Mouse (Mus musculus) thymus, postnatal 14 days (tissue): Measurements from ENCODE around the gene Calcr.
"Not testable (repeated sequence)": the region's sequence is repeated elsewhere in the genome, so short reads cannot be mapped to it uniquely, and the experiment has no call there.

ENCODE experiments used
- DNase-seq: peaks from one replicate; pipeline ENCODE4 v3.0.0; 2021

Calcr gene

DNA sequence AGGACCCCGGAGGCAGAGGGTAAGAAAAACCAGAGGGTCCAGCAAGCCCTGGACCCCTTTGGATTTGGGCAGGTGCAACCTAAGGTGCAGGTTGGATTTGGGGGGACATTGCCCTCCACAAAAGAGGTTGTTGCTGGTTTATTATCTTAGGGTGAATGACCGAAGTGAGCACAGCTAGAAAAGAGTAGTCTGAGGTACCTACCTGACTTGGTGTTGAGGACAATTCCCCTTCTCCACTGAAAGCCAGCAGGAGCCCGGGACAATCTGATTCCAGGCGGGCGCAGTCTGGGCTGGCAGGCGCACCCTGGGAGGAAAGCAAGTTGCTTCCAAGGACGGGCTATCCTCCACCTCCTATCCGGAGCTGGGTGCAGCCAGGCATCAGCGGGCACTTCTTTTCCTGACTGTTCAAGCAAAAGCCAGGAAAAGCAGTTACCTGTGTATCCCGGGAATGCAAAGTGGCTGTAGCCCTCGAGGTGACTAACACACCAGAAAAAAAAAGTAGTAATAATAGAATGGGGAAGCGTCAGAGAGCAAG, at the start of gene Calcr:
Calcr (minus strand) TSS at position 485 of the 535 bp plus-strand sequence.
- DNase-seq = no peak

DNA sequence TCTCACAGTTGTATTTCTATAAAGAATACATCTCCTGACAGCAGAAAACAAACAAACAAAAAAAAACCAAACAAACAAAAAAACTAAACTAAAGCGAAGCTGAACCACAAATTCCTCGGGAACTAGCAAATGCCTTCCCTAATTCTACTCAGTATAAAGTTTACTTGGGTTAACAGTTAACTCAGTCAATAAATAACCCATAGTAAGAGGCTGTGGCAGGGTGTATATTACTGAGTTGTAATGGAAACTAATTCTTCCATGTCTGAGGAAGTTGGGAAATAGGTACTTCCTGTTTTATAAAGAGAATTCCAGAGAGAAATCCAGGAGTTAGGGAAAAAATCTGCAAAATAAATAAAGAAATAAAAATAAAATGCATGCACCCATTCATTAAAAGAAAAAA, 3.0 kb upstream of the Calcr start:
- DNase-seq = no peak

DNA sequence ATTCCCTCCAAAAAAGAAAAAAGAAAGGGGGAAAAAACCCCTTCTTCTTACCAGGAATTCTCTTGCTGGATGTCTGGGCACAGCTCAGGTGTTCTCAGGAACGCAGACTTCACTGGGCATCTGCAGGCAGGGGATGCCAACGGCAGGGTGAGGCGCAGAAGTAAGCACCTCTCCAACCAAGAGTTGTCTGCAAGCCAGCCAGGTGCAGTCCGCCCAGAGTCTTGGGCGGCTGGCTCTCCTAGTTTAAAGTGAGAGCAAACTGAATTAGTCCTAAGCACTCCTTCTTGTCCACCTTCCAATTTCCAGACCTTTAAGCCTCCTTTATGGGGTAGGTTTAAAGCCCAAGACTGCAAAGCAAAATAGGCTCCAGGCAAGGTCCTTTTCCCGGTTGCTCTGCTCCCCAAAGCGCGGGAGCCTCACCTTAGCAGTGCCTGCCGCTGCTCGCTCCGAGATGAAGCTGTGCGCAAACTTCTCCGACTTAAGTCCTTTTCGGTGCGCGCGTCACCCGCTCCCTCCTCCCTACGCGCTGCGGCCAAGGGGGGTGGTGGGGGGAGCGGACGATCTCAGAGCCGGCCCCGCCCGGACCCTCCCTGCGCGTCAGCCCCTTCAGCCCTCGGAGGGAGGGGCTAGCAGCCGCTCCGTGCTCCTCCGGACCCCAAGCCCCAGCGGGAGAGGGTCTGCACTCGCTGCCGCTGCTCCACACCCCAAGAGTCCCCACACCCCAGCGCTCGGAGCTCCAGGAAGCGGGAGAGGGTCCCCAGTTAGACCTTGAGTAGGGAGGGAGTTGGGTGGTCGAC, 1.1 kb downstream of the Calcr start:
- DNase-seq = no peak

DNA sequence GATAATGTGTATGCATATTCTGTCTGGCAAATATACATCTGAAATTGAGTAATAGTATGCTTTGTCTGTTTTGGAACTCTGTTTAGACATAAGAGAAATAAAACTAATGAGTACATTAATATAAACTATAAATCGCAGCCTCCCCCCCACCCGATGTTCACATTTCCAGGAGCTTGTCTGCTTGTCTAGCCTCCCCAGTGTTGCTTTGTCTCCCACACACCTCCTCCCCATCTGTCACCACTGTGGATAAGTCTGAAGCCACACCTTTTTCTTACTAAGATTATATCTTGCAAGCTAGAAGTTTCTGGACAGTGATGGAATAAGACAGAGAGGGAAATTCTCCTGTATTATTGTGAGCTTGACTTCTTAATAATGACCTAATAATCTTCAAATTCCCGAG, 12.9 kb downstream of the Calcr start:
- no peak for DNase-seq

DNA sequence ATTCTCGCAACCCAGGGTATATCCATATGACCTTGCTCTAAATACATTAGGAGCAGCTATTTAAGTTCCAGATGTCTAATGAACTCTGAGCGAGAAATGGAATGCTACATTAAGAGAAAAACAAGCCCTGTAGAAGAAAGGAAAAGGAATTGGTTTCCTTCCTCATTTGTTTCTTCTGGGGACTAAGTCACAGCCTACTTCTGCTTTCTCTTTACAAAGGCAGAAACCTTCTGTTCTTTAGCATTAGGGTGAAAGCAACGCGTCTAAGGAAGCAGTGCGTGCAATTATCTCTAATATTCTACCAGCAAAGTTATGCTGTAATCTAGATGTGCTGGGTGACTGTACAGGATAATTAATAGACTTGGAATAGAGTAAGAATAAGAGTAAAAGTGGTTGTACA, 14.9 kb downstream of the Calcr start:
- no peak for DNase-seq

DNA sequence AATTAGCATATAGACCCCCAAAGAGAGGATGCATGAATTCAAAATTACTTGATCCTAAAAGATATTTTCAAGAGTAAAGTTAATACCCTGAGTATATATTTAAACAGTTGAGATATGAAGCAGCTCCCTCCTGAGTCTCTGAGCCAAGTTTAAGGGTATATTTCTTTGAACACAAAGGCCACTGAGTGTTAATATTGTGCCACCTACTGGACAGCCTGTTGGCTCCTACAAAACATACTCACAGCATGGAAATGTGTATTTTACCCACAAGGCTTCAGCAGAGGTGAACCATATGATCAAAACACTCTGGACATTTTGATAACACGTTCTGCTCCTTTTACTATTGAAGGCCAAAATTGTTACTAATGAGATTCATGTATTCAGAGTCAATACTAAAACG, 19.0 kb downstream of the Calcr start:
- DNase-seq = no peak

DNA sequence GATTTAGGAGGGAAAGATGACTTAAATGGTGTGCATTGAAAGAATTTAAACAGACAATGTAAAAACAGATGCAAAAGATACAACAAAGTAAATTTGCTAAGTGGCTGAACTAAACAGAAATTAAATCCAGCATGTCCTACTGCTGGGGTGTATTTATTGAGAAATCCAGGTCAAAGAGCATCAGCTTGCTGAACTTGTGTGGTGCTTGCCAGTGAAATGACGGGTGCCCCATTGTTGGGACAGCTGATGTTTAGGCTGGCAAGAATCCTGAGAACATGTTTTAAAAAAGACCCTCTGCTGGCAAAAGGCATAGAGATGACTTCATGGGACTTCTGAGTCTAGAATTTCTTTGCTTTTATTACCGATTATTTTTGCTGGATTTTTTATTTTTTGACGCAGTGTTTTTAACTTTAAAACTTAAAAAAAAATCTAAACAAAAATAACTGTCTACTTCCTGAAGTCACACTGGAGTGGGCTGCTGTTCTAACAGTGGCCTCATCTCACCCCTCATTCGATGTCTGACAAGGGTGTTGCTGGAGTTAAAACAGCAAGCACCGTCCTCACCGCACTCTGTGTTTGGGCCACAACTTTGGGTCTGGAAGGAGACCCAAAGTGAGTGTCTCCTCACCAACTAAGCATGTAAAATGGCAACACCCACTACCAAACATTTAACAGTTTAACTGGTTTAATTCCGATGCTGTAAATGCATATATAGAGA, 22.4 kb downstream of the Calcr start:
- DNase-seq = no peak

DNA sequence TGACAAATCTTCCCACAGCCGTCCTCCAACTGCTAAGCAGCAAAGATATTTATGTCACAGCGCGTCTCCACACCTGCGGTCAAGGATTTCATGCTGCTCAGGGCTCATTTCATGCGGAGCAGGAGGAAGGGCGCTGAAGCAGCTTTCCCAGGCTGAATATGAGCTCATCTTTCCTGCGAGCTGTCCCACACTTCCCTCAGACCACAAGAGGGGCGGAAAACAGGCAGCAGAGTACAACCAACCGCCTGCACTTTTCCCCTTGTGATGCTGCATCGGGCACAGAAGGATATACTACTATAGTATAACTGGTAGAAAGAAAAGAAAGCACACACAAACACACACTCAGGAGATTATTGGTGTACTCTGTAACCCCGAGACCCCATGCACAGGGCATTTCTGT, 23.2 kb downstream of the Calcr start:
- no peak for DNase-seq

DNA sequence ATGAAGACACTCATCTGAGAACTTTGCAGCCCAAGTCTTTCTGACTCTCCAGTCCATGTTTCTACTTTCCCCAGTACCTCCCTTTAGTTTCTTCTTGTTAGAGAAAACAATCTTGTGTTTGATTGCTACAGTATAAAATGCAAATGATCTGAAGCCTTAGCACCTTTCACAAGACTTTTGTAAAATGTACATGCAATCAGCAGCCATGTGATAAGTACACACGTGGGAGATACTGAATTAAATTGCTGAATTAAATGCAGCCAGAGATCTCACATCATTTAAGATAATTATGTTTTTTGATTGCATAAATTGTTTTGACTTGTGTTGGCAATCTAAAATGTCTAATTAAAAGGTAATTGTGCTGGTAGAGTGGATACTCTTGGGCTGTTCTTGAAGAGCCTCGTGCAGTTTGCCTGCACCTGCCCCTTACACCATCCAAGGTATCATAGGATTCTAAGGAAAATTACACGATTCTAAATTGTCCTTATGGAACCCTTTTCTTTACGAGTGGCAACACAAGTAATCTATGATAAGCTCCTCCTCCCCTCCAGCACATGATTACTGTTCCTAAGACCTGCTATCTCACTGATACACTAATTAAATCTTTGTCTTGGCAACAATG, 34.2 kb downstream of the Calcr start:
- no peak for DNase-seq

DNA sequence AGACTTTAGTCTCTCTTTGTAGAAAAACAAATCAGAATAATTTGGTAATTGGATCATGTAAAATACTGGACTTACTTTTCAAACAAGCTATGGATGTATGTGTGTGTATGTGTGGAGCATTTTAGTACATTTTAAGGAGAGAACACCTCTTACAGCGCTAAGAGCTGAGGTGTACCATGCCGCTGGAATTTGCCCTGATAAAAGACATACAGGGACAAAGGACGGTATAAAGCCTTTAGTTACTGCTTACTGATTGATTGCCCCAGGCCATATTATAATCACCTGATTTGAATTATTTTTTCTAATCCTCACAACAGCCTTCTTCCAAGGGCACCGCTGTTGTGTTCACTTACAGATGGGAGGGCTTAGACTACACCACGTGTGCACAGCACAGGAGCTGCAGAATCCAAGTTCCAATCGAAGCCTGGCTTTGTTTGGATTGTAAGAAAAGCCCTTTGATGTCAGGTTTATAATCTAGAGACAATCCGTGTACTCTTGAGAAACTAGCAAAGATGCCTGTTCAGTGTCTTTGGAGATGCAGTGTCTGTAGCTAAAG, 76.3 kb downstream of the Calcr start:
- no peak for DNase-seq

DNA sequence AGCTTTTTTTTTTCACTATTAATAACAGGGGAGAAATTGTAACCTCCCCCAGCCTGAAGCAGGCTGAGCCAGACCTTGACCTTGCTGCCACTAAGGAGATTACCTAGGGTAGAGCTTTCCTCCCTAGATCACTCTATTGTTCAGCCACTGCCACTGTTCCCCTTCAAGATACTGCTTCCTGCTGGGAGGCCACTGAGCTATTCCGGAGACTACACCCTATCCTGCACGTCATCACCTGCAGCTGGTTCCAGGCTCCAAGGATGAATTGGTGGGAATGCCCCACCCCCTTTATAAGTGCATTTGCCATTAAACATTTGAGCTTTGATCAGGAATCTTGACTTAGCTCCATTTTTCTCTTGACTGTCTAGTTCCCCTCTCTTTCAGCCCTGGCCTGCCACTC, 86.2 kb downstream of the Calcr start:
- not testable (repeated sequence) for DNase-seq

DNA sequence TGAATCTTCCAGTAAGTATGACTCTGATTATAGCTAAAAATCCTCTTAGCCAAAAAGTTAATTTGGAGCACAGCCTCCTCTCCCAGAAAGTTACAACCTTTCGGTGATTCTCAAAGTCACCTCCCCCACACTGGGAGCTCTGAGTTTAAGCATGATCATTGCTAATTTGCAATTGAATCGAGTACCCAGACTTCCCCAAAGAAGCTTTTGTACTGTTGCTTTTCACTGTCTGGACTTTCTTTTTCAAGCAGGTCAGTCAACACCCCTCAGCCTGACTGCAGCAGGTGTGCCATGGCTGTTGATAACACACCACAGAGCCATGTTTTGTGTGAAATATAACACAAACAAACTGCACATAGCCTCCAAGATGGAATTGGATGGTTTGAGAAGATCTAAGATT, 86.7 kb downstream of the Calcr start:
- no peak for DNase-seq

DNA sequence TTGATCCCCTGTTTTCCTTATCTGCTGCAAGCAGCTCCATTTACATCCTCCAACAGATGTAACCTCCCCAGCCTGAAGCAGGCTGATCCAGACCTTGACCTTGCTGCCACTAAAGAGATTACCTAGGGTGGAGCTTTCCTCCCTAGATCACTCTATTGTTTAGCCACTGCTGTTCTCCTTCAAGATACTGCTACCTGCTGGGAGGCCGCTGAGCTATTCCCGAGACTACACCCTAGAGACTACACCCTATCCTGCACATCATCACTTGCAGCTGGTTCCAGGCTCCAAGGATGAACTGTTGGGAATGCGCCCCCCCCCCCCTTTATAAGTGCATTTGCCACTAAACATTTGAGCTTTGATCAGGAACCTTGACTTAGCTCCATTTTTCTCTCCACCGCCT, 92.6 kb downstream of the Calcr start:
- not testable (repeated sequence) for DNase-seq

DNA sequence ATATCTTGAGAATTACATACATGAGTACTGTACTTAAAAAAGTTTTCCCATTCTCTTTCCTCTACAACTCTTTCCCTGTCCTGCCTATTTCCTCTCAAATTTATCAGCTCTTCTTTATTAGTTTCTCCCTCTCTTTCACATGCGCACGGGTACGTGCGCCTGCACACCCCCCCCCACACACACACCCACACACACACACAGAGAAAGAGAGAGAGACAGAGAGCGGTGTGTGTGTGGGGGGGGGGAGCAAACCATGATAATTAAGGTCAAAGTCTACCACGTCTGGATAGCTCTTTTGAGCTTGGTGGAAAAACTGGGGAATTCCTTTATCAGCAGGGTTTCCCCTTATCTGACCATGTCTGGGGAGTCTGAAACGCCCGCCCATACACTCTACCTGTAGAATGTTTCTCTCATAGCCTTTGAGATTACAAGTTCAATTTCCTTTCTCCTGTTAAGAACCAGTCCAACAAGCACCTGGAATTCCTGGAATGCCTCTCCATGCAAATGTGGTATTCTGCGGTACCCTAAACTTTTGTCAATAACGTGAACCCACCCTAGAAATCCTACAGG, 100.3 kb downstream of the Calcr start:
- DNase-seq = no peak

DNA sequence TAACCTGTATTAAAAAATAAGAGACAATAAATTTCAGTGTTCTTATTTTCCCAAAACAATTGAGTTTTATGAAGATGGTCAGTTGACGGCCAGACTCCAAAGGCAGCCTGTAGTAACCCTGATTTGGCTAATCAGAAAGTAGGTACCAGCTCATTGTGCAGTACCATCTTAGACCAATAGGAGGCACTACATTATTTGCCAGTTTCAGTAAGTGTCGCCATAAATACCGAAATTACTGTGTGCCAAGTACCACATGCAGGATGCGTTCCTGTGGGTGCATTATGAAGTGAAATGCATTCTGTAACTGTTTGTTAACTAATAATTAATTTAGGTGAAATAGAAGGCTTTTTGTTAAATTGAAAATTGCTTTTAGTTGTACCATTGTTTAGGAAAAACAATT, 106.1 kb downstream of the Calcr start:
- DNase-seq = no peak
